Mouse (Mus musculus) left cerebral cortex, adult 18-20 months (tissue): ENCODE data around the gene Rimbp2. TPM values are rescaled to one million over a fixed set of nuclear protein-coding genes. Genes with fewer than 3 reads are reported as not detected.
A peak's percentile ranks its signal among the peaks of the same experiment; 100 is the strongest.

Source experiments
- DNase-seq, 2 experiments: peaks; one replicate each; pipeline ENCODE4 v3.0.0; 2021 to 2022; ENCODE audit warnings: low spot score in 2 of 2, mixed read lengths in 1 of 2
- total RNA-seq, 2 experiments: library from RNA; stranded (reverse); gene quantifications; 2 replicates each; pipeline ENCODE4 v1.2.3; 2021

Rimbp2 gene
- total RNA-seq, 2 experiments from 2014 or later: 124 to 128 TPM

DNA sequence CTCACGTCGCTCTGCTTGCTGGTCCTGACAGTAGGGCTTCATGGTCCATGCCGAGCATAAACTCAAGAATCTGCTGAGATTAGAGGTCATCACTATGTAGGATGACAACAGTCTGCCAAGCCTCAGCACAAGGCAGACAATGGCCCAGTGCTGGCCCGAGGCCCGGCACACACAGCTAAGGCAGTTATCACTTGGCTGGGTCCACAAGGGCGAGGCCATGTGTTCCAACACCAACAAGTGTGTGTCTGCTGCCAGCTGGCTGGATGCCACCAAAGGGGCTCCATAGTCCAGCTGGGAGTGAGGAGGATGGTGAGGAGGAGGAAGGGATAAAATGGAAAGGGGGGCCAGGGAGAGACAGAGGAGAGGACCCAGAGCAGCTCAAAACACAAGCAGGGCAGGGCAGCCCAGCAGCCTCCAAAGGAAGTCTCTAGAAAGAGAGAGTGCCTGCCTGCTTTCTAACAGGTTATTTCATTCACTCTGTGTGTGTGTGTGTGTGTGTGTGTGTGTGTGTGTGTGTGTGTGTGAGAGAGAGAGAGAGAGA lies 17.9 kb downstream of the Rimbp2 start:
- DNase-seq: no peak

DNA sequence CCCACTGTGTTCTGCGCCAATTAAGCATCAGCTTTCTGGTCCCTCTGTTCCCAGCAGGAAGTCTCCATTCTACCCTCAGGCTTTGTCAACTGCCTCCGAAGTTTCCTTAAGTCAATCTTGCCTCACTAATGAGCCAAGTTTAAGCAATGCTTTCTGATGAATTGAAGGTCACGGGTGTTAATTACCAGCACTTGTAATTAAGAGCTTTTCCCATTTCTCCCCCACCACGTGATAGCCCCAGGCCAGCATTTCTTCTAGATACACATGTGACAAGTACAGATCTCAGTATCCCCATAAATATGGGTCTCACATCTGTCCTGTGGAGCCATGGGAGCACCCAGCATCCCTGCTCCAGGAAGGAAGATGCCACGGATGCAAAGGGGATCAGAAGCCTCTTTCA lies 20.5 kb downstream of the Rimbp2 start:
- no peak for DNase-seq

DNA sequence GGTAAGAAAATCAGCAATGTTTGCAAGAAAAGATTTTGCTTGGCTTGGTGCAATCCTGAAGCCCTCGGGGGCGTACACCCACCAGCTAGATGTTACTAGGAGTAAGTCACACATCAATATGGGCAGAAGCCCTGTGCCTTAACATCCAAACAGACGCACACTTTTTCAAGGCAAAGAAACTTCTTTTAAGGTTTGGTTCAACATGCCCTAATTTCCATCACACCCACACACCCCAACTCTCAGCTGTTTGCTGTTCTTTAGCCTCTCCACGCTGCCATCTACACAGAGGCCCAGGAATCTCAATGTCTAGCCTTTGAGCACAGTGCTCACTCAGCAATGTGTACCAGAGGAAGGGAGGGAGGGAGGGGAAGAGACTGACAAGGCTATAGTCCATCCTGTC lies 28.2 kb downstream of the Rimbp2 start:
- peak; percentile 26 to 42 for DNase-seq

DNA sequence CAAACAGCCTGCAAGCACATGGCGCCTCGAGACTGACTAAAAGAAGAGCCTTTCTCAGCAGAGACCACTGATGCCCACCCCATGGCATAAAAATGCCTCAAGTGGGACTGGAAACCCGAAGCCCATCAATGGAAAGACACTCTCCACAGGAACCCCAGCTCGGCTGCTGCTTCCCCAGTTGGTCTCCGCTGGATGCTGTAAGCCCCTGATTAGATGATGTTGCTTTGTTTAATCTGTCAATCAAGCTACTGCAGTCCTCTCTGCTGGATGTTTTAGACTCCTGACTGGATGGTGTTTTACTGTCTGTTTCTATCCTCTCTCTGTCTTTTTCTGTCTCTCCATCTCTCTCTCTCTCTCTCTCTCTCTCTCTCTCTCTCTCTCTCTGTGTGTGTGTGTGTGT lies 33.2 kb downstream of the Rimbp2 start:
- no peak for DNase-seq

DNA sequence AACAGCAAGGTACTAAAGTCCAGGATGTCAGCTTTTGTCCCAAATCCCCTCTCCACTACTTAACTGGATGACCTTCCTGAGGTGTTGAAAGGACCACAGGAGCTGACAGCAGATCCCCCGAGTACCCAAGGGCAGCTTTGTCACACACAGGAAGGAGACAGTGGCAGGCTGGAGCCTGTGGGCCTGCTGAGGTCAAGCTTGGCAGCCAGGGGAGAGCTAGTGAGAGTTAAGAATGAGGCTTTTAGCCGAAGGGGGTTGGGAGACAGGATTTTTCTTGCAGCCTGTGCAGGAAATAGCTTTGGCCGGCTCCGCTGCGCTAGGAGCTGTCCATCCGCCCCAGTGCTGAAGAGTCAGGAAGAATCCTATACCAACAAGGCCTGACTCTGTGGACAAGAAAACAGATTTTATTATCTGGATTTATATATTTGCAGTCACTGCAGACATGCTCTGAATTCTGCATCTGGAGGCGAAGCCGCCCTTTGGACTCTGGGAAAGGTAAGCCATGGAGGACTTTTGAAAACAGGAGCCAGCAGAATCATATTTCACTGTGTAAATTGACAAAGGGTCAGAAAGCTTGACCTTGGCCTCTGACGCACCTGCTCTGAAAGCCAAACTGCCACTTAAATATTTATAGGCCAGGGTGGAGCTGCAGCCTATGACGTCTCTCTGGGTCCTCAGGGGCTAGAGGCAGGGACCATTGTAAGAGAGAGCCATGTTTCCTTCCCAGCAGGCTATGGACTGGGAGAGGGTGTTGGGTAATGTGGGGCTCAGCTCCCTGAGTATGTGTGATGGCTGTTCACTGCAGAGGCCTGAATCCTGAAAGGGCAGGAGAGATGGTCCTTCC lies 35.9 kb downstream of the Rimbp2 start:
- no peak for DNase-seq

DNA sequence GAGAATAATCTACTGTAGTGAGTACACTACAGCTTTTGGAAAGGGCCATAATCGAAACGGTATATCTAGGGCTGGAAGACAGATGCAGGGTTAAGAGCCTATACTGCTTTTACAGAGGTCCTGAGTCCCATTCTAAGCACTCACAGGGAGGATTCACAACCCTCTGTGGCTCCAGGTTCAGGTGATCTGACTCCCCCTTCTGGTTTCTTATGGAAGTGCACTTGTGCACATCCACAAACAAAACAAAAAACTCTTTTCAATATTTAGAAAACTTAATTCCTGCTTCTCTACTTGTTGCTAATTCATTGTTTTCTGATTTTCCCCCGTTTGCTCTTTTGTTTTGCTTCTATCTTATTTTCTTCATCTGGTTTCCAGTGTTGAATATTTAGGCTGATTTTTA lies 39.5 kb downstream of the Rimbp2 start:
- DNase-seq: no peak

DNA sequence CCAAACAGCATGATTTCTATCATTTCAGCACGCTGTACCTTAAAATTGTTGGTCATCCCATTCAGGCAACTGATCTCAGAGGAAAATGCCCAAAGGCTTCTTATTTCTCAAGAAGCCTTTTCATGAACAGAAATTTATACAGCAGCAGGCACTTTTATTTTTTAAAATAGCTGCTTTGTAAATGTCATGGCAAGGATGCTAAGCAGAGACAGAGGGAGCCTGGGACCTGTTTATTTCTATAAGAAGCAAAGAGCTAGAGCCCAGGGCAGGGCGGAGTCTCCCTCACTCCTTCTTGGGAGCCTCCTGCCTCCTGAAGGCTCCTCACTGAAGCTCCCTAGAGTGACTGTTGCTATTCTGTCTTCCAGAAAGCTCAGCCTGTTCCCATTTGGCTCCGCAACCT lies 40.9 kb downstream of the Rimbp2 start:
- DNase-seq: peak in 1 of 2 experiments; percentile 22

DNA sequence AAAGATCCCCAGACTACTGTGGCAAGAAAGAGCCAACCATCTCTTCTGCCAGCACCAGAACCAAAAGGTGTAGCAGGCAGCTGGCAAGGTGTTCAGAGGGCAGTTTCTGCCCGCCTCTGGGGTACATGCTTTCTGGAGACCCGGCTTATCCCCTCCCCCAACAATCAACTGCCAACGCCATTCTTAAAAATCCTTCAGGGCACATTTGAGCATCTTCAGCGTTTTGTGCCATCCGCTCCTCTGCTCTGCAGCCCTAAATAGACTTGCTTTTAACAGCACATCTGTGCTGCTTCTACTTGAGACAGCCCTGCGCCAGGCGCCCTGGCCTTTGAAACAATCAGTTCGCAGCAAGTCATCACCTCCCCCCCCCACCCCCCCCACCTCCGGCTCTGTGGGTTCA lies 41.7 kb downstream of the Rimbp2 start:
- DNase-seq: peak; percentile 18 to 30

DNA sequence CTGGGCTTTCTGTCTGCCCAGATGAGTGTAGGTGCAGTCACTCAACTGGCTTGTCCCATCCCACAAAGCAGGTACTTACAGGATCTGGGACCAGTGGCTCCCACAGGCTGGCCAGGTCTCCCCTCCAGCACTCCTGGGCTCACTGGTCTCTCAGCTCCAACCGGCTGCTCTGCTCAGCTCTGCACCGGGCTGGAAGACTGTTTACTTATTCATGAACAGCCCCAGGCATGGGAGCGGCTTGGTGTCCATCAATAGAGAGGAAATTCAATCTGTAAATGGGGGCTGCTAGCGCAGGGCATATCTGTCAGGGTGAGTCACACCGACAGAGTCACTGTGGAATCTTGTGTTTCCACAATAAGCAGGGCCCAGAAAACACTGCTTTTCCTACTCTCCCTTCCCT lies 49.2 kb downstream of the Rimbp2 start:
- DNase-seq: no peak

DNA sequence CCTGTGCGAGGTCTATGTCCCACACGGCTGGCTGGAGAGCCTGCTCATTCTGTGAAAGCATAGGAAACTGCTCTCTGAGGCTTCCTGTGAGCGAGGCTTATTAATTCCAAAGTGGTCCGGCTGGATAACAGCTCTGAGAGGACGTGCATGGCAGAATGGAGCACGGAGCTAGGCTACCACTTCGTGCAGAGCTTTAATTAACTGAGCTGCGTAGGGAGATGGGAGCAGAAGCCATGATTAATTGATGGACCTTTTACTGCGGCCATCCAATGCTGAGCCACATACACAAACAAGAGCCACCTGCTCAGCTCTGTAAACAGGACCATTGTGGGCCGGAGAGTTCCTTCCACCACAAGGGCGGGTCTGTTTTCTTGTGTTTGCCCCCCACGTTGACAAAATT lies 50.2 kb downstream of the Rimbp2 start:
- no peak for DNase-seq

DNA sequence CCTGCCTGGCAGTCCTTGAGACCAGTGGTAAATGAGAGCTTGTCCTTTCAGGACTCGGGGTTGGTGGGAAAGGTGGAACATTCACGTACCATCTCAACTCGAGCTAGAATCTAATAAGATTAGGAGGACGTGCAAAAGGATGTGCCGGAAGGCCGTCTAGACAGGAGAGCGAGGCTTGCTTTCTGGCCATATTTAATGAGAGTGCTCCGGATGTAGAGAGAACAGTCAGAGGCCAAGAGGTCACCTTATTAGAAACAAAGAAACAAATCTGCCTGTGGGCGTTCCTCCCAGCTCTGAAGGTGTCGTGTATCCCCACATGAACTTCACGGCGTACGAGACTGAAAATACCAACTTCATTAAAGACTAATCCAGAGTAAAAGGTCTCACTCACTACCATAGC lies 53.3 kb downstream of the Rimbp2 start:
- DNase-seq: no peak

DNA sequence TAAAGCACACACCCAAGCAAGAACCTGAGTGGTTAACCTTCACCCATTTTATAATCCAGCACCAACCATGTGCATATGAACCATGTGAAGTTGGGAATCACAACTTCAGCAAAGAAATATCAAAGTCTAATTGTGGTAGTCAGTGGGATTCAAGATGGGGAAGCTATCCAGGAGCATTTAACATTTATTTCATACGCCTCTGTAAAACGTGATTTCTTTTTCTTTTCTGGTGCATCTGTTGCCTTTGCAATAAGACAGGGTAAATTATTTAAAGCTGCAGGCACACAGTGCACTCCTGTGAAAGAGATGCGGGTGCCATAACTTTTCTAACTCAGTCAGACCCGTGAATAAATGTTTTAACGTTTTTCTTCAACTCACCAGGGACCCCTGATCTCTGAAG lies 58.4 kb downstream of the Rimbp2 start:
- no peak for DNase-seq

DNA sequence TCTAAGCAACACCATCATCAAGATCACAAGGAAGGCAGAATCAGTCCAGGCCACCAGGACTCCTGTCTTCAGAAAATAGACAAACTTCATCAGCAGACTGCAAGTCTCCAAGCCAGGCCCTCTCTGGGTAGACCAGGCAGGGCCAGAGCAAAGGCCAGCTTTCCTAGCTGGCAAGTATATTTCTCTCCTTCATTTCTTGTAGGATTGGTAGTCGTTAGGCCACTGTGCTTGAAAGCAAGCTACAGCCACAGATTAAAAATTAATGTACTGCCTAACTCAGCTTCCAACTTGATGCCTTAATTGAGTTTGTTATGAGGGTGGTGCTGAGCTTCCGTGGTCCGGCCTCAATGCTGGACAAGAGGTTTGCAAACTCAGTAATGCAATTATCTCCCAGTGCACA lies 65.7 kb downstream of the Rimbp2 start:
- no peak for DNase-seq

DNA sequence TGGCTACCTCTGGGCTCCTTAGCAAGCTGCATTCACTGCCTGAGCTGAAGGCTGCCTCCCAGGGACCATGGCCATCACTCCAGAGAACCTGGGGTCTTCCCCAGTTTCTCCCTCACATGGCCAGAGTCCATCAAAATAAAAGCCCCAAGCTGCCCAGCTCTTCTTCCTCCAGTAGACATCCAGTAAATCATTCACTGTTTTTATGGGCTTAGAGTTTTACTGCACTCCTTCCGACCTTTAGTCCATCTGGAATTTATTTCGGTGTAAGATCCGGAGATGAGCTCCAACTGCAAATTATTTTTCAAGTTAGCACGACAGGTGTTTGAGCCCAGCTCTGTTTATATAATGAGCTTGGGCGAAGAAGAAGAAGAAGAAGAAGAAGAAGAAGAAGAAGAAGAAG lies 69.0 kb downstream of the Rimbp2 start:
- DNase-seq: no peak

DNA sequence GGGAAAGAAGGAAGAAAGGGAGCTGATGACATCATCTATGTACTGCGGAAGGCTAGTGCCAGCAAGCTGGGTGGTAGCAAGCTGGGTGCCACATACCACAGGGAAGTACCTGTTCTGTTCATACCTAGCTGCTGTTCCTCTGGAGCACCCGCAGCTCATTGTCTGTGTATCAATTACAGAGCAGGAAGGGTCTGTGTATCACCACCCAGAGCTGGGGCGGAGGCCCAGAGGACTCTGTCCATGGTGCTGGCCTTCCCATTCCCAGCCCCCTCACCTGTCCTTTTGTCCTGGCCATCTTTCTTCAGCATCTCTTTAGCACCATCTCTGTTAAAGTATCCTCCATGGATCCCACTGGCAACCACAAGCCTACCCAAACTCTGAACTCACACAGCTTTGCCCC lies 74.2 kb downstream of the Rimbp2 start:
- no peak for DNase-seq

DNA sequence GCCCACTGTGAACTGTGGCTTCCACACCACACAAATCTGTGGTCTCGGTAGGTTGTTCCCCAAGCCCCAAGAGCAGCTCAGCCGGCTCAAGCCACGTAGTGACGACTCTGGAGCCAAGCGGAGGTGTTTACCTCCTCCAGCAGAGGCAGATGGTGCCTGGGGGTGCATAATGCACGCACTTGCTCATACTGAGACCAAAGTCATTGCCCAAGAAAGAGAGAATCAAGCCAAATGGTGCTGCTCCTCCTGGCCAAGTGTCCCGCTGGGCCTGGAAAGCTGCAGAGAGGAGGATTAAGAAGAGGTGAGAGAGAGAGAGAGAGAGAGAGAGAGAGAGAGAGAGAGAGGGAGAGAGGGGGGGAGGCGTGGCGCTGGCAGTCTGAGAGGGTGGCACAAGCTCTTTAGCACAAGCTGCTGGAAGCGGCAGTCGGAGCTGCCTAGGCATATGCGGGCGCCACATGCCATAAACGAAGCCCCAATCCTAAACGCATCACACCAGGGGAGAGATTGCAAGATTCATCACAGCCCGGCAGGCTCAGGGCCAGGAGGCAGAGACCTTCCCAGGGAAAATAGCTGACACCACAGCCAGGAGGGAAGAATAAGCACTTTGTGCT lies 75.8 kb downstream of the Rimbp2 start:
- DNase-seq: peak; percentile 56 to 66

DNA sequence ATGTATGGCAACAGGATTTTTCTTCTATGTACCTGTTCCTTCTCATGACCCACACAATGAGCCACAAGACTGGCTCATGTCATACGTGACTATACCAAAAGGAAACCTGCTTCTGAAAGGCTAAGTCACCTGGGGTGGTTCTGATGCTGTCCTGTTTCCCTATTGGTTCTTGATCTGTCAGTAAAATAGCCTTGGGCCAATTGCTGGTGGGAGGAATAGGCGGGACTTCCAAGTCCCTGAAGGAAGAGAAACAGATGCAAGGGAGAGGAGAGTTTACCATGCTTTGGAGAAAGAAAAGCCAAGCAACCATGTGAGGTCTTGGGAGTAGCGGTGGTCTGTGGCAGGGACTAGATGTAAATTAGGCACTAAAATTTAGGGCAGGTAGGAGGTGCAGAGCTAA lies 81.6 kb downstream of the Rimbp2 start:
- no peak for DNase-seq

DNA sequence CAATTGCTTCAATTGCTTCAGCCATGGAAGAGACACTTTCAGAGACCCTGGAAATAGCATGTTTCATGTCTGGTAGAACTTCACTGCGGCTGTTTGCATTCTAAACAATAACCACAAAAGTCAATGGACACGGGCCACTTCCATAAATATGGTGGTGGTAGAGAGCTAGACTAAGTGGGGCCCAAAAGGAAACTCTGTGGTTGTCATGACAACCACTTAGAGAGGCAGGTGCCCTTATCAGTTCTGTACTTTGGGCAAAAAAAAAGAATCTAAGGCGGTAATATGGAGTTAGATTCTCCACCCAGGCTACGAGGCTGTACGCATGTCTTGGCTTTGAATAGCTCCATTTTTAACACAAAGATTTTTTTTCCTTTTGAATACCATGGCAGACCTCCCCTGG lies 86.5 kb downstream of the Rimbp2 start:
- DNase-seq: no peak

DNA sequence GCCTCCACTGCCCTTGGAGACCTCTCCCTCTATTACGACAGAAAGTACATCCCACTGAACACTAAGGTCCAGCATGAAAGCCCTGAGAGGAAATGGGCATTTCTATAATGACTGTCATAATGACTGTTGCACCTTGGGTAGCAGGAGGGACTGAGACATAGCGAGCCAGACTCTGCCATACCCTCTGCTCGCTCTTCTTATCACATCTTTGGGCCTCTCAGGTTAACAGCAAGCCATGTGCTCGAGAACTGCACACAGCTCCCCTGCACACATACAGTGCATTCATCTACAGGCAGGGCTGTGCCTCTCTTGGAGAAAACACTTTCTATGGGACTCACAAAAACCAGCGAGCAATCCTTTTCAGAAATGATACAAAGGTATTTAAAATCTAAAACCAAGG lies 87.0 kb downstream of the Rimbp2 start:
- DNase-seq: no peak

DNA sequence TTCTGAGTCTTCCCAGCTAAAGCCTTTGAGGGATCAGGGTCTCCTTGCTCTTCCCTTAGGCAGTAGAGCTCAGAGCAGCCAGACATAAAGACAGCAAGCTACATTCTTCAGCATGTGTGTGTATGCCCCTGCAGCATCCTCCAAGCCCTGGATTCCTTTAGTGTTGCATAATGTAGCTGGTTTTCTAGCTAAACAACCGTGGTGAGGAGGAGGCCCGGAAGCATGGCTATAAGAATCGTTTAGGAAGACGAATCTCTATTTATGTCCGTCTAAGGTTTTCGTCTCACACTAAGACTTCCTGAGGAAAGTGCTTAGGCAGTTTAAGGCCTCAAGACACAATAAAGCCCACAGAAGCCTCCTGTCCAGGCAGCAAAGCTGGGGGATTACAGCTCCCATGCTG lies 89.8 kb downstream of the Rimbp2 start:
- peak in 1 of 2 experiments; percentile 44 for DNase-seq

DNA sequence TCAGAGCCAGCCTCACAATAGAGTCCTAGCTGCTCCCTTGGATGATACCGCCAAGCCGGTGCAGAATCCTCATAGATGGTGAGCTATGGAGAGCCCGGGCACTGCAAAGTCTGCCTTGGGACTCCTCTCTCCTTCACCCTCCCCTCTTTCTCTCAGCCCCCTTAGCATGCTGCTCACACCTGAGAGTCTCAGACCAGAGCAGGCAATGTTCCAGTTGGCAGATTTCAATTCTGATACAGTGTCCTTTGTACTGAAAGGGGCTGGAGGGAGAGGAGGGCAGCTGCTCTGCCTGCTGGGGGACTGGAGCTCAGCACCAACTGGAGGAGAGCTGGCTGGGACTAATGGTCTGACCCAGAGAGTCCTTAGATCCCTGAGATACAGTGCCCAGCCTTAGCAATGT lies 92.4 kb downstream of the Rimbp2 start:
- no peak for DNase-seq

DNA sequence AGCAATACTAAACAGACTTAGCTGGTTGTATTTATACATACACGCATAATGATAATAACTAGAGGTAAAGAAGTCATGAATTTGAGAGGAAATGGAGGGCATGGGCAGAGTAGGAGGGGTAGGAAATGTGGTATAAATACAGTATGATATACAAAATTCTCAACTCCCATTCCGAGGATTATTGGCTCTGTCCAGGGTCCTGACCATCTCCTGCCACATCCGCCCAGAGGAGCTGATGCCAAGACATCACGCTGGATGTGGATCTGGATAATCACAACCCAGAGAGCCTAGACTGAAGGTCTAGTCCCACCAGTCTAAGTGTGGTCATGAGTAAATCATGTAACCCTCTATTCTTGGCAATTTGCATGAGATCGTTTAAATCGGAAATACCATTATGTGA lies 100.5 kb downstream of the Rimbp2 start:
- no peak for DNase-seq

DNA sequence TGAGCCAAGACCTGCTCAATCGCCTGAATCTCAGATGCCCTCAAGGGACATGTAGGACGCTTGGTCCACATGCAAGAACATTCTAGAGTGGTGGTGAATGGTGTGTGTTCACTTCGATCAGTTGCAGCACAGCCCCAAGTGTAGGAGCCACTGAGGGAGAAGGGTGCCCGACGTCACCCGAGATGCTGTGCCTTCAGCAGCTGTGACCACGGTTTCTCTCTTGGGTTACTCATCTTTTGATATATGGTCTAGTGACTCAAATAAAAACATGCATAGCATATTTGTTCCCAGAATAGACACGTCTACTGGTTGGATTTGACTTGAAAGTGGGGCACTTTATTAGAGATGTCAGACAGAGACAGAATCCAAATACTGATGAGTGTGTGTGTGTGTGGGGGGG lies 105.5 kb downstream of the Rimbp2 start:
- DNase-seq: no peak
